Mouse (Mus musculus): Measurements from ENCODE around the gene Rab3a. TPM values are rescaled to one million over a fixed set of nuclear protein-coding genes. Genes with fewer than 3 reads are reported as not detected.
A peak's percentile ranks its signal among the peaks of the same experiment; 100 is the strongest.

Rab3a gene
- polyA plus RNA-seq, 1 experiment from 2014 or later, result 87.8 TPM

GRCm38 (mm10) chr8:70772075-70772474 is 17.6 kb downstream of the Rab3a start:
- Histone ChIP-seq H3K9ac (no peak overlapping the region), H3K36me3 (replicated peaks) (peaks cover 70% of the 10 kb centered on the region), H3K9me3 (no peaks in the 10 kb centered on the region), H3K4me1 (peaks cover 43% of the 10 kb centered on the region), H3K4me2 (no peak overlapping the region), H3K27me3 (peaks cover 11% of the 10 kb centered on the region), H3K4me3 (replicated peaks) (no peak overlapping the region), H3K27ac (no peak overlapping the region)
- no peak for ATAC-seq (ENCODE audit: low FRiP score)
- WGBS, result 92% methylated on average over 13 of the region's 13 CpGs

- no peak overlapping the region for H3K27ac ChIP-seq
- H3K4me2 ChIP-seq, result no peak overlapping the region
Observed at GRCm38 (mm10) chr8:70772890-70773289, 18.4 kb downstream of the Rab3a start.

DNA sequence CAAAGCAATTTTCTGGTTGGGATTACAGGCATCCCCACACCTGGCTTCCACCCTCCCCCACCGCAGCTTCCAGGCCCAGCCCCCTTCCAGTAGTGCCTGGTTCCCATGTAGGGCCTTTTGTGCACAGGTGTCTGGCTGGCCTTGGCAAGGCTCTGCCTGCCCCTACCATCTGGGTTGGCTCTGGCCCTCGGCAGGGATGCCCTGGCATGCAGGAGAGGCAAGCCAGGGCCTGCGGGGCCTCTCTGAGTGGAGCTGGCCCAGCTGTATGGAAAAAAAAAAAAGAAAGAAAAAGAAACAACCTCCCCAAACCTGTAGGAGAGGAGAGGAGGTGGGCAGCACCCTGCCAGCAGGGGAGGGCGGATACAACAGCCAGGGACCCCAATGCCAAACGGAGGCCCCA is 18.9 kb downstream of the Rab3a start:
- H3K4me1 ChIP-seq, result peaks cover 49% of the 10 kb centered on the region
- H3K27ac ChIP-seq, result peak overlapping the region; percentile 47; the same call in 1 of the 2 replicates
- 0 out of 2 replicates have a peak overlapping the region, but pooled peaks have one; percentile 2 for H3K4me3 ChIP-seq (replicated peaks)
- ATAC-seq (ENCODE audit: low FRiP score), result no peak
- H3K9me3 ChIP-seq, result no peaks in the 10 kb centered on the region
- 0 out of 2 replicates have a peak overlapping the region, but pooled peaks have one; percentile 36 for H3K9ac ChIP-seq
- no peak overlapping the region for H3K4me2 ChIP-seq
- WGBS, result 82% methylated on average over 5 of the region's 5 CpGs
- H3K36me3 ChIP-seq (replicated peaks), result peaks cover 60% of the 10 kb centered on the region
- H3K27me3 ChIP-seq, result 0 out of 2 replicates have a peak, but pooled peaks cover 4% of the 10 kb centered on the region

More at GRCm38 (mm10) chr8:70772890-70773289, 18.4 kb downstream of the Rab3a start:
- Histone ChIP-seq H3K9me3 (no peaks in the 10 kb centered on the region), H3K27me3 (peaks cover 5% of the 10 kb centered on the region), H3K36me3 (replicated peaks) (peaks cover 65% of the 10 kb centered on the region), H3K4me1 (peaks cover 44% of the 10 kb centered on the region), H3K4me3 (replicated peaks) (no peak overlapping the region), H3K9ac (no peak overlapping the region)
- ATAC-seq (ENCODE audit: low FRiP score), result no peak
- 90% methylated on average over 9 of the region's 9 CpGs for WGBS

GRCm38 (mm10) chr8:70773833-70774232 is 19.4 kb downstream of the Rab3a start:
- Histone ChIP-seq H3K27ac (peak overlapping the region; percentile 47; the same call in 1 of the 2 replicates), H3K4me2 (no peak overlapping the region; the same call in 1 of the 2 replicates), H3K4me3 (replicated peaks) (0 out of 2 replicates have a peak overlapping the region, but pooled peaks have one; percentile 2), H3K36me3 (replicated peaks) (peaks cover 56% of the 10 kb centered on the region), H3K27me3 (0 out of 2 replicates have a peak, but pooled peaks cover 4% of the 10 kb centered on the region), H3K4me1 (peaks cover 48% of the 10 kb centered on the region), H3K9ac (0 out of 2 replicates have a peak overlapping the region, but pooled peaks have one; percentile 36), H3K9me3 (no peaks in the 10 kb centered on the region)
- ATAC-seq (ENCODE audit: low FRiP score), result no peak
- WGBS, result 82% methylated on average over 9 of the region's 9 CpGs

DNA sequence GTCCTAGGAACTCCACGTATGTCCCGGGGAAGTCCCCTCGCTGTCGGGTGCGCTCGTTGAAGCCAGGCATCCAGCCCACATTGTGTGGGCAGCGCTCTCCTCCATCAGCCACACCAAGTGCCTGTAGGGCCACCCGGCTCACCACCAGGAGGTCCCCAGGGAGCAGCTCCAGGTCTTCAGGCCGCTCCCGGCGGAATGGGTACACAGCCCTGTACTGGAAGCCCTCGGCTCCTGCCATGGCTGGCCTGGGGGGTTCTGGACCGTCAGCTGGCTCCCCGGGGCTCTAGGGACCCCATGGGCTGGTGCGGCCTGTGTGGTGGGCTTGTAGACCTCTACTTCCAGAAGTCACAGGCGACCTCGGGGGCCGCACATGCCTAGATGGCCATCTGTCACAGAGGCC is 20.3 kb downstream of the Rab3a start:
- WGBS, result 95% methylated on average over 18 of the region's 18 CpGs
- Histone ChIP-seq H3K9ac (peak overlapping the region; percentile 96; the same call in 1 of the 2 replicates), H3K27me3 (0 out of 2 replicates have a peak, but pooled peaks cover 4% of the 10 kb centered on the region), H3K4me3 (replicated peaks) (no peak overlapping the region), H3K36me3 (replicated peaks) (peaks cover 61% of the 10 kb centered on the region), H3K27ac (no peak overlapping the region), H3K4me2 (no peak overlapping the region), H3K4me1 (peaks cover 43% of the 10 kb centered on the region), H3K9me3 (no peaks in the 10 kb centered on the region)
- no peak for ATAC-seq (ENCODE audit: low FRiP score)

DNA sequence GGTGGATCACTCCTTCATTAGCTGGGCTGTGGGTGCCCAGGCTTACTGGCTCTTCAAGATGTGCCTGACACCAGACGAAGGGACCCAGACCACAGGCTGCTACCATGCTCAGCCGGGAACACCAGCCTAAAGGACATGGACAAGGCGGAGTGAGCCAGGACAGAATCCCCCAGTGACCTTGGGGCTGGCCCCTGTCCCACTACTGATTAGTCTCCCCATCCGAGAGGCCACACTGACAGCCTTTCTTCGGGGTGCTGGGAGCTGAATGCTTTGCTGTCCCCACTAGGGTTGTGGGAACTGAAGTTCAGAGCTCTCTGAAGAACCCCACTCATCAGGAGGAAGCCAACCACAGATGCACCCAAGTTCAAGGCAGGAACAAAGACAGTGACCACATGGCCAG is 20.7 kb downstream of the Rab3a start:
- H3K4me2 ChIP-seq, result peak overlapping the region; percentile 84
- peaks cover 43% of the 10 kb centered on the region for H3K4me1 ChIP-seq
- H3K36me3 ChIP-seq (replicated peaks), result peaks cover 63% of the 10 kb centered on the region
- WGBS, result 93% methylated on average over 5 of the region's 5 CpGs
- H3K4me3 ChIP-seq (replicated peaks), result peak overlapping the region; percentile 84
- no peak for ATAC-seq (ENCODE audit: low FRiP score)
- H3K9ac ChIP-seq, result peak overlapping the region; percentile 96
- no peak overlapping the region for H3K27ac ChIP-seq
- no peaks in the 10 kb centered on the region for H3K9me3 ChIP-seq
- H3K27me3 ChIP-seq, result 0 out of 2 replicates have a peak, but pooled peaks cover 4% of the 10 kb centered on the region

DNA sequence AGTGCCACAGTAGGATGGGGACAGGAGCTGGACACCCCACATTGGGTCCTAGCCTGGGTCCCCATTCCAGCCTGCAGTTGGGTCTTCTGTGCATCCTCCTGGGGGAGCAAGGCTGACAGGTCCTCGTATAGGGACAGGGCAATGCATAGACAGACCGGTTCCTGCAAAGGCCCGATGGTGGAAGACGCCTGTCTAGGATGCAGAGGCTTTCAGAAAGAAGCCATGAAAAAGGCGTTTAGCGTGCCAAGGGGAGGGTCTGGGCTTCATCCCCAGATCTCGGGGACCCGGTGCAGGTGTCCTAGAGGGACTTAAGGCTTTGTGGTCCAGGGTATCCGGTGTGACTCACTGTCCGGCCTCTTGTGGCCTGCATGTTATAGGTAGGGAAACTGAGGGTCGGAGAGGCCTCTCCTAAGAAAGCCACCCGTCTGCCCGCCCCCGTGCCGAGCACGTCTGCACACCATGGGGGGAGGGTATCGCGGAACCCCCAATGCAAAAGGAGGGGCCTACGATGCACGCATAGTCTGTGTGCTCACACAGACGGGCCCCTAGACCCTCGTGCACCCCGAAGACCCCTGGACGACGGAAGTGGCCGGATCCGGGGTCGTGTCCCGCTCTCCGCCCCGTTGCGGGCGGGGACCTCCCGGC is 21.5 kb downstream of the Rab3a start:
- H3K36me3 ChIP-seq (replicated peaks), result peaks cover 63% of the 10 kb centered on the region
- WGBS, result 3% methylated on average over 34 of the region's 34 CpGs
- H3K4me3 ChIP-seq (replicated peaks), result peak overlapping the region; percentile 84
- no peak for ATAC-seq (ENCODE audit: low FRiP score)
- peak overlapping the region; percentile 96 for H3K9ac ChIP-seq
- H3K27ac ChIP-seq, result peak overlapping the region; percentile 98
- peak overlapping the region; percentile 84 for H3K4me2 ChIP-seq
- no peaks in the 10 kb centered on the region for H3K9me3 ChIP-seq
- peaks cover 43% of the 10 kb centered on the region for H3K4me1 ChIP-seq
- H3K27me3 ChIP-seq, result 0 out of 2 replicates have a peak, but pooled peaks cover under 1% of the 10 kb centered on the region

- H3K36me3 ChIP-seq (replicated peaks), result peaks cover 63% of the 10 kb centered on the region
- no peaks in the 10 kb centered on the region for H3K9me3 ChIP-seq
- peak within 1 kb of the TSS; percentile 98 for H3K27ac ChIP-seq
- H3K9ac ChIP-seq, result peak within 1 kb of the TSS; percentile 96
- peaks cover 43% of the 10 kb centered on the region for H3K4me1 ChIP-seq
- under 1% methylated on average over 94 of the region's 94 CpGs for WGBS
- peak; percentile 93 for ATAC-seq (ENCODE audit: low FRiP score)
- H3K4me2 ChIP-seq, result peak within 1 kb of the TSS; percentile 84
- peak within 1 kb of the TSS; percentile 84 for H3K4me3 ChIP-seq (replicated peaks)
- H3K27me3 ChIP-seq, result no peaks in the 10 kb centered on the region
Observed at GRCm38 (mm10) chr8:70776496-70777444, 22.3 kb downstream of the Rab3a start, which contains the start of gene Pik3r2. Gene Pik3r2, minus strand, starts transcription at chr8:70776713.

GRCm38 (mm10) chr8:70780093-70780492 is 25.6 kb downstream of the Rab3a start:
- no peak overlapping the region for H3K27ac ChIP-seq
- peaks cover 58% of the 10 kb centered on the region for H3K36me3 ChIP-seq (replicated peaks)
- H3K9ac ChIP-seq, result 0 out of 2 replicates have a peak overlapping the region, but pooled peaks have one; percentile 29
- no peak overlapping the region for H3K4me3 ChIP-seq (replicated peaks)
- no peak overlapping the region for H3K4me2 ChIP-seq
- 82% methylated on average over 11 of the region's 11 CpGs for WGBS
- no peaks in the 10 kb centered on the region for H3K9me3 ChIP-seq
- H3K4me1 ChIP-seq, result peaks cover 20% of the 10 kb centered on the region
- H3K27me3 ChIP-seq, result no peaks in the 10 kb centered on the region
- no peak for ATAC-seq (ENCODE audit: low FRiP score)

DNA sequence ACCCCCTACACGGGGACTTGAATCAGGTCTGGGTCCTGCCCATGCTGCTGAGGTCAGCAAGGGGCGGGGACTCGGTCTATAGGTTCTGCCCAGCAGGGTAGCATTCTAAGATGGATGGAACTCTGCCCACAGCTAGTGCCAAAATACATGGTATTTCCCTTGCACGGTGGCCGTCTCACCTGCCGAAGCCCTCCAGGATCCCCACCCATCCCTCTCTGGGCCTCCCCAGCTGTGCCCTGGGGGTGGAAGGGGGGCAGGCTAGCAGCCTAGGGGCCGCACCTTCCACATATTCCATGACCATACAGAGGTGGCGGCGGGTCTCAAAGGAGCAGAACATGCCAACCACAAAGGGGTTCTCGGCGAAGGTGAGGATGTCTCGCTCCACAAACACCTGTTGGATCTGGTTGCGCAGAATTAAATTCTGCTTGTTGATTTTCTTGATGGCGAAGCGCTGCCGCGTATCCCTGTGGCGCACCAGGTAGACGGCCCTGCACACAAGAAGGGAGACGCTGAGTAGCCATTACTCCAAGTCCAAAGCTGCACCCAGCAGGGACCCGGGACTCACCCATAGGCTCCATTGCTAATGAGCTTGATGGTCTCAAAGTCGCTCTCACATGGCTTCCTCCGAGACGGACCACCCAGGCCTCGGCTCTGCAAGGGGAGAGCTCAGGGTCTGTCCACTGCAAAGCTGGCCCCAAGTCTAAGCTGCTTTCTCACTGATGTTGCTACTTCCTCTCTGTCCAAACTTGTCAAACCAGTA is 32.0 kb downstream of the Rab3a start:
- Histone ChIP-seq H3K4me3 (replicated peaks) (no peak overlapping the region), H3K36me3 (replicated peaks) (peaks cover 71% of the 10 kb centered on the region), H3K9ac (no peak overlapping the region), H3K4me1 (peaks cover 18% of the 10 kb centered on the region), H3K27me3 (peaks cover 23% of the 10 kb centered on the region; the same call in 1 of the 2 replicates), H3K9me3 (no peaks in the 10 kb centered on the region), H3K27ac (no peak overlapping the region), H3K4me2 (no peak overlapping the region)
- no peak for ATAC-seq (ENCODE audit: low FRiP score)
- 84% methylated on average over 25 of the region's 25 CpGs for WGBS

DNA sequence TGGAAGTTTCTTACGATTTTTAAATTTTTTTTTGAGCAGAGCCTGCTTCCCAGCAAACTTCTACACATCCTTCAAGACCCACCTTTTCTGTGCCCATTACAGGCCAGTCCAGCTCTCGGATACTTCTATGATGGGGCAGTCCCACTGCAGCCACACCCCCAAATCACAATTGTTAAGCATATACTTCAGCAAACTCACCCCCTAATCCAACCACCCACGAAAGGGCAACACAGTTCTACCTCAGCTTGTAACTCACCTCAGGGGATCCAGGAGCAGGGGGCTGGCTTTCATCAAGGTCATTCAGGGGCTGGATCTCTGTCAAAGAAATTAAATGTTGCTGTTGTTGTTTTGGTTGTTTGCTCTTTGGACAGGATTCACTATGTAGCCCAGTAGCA is 32.6 kb downstream of the Rab3a start:
- peaks cover 24% of the 10 kb centered on the region for H3K4me1 ChIP-seq
- no peak overlapping the region for H3K4me3 ChIP-seq (replicated peaks)
- ATAC-seq (ENCODE audit: low FRiP score), result no peak

More for the DNA sequence above, 32.6 kb downstream of the Rab3a start:
- Histone ChIP-seq H3K9me3 (no peaks in the 10 kb centered on the region), H3K36me3 (replicated peaks) (peaks cover 66% of the 10 kb centered on the region), H3K27me3 (peaks cover 23% of the 10 kb centered on the region; the same call in 1 of the 2 replicates), H3K27ac (no peak overlapping the region), H3K9ac (no peak overlapping the region), H3K4me2 (no peak overlapping the region)
- WGBS, result 93% methylated on average over 3 of the region's 3 CpGs
